Mouse (Mus musculus) Muller cell, postnatal 12 days (primary cell): ENCODE data around the gene Bmpr1a.
A peak's percentile ranks its signal among the peaks of the same experiment; 100 is the strongest.
"Not testable (repeated sequence)": the region's sequence is repeated elsewhere in the genome, so short reads cannot be mapped to it uniquely, and the experiment has no call there.

ENCODE experiments used
- DNase-seq: peaks from one replicate; pipeline ENCODE4 v3.0.0-alpha.2; 2015; ENCODE audit errors: inconsistent ontology term

Bmpr1a gene

DNA sequence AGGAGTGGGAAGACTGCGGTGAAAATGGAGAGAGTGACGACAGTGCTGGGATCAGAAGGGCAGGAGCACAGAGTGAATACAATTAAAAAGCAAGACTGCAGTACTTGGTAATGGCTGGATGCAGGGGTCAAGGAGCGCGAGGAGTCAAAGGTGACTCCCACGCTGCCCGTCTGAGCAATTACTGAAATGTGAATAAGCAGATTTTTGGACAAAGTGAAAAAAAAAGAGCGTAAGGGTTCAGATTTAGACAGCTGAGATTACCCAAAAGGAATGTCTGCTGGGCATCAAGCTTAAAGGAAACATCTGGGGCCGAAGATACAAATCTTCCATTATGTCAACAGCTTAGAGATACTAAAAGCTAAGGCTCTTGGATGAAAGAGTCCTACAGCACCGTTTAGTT, 53.3 kb downstream of the Bmpr1a start:
- no peak for DNase-seq

DNA sequence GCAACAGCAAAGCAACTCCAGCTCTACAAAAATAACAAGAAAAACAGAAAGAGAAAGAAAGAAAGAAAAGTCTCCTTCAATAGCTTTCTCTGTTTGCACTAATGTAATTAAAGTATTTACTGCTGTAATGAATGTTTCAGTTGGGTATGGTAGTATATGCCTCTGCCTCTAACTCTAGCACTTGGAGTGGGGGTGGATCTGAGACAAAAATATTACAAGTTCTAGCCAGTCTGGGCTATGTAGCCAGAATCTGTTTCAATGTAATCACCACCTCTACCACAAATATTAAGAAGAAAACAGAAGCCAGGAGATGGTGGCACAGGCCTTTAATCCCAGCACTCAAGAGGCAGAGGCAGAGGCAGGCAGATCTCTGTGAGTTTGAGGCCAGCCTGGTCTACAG, 54.7 kb downstream of the Bmpr1a start:
- DNase-seq, result no peak

DNA sequence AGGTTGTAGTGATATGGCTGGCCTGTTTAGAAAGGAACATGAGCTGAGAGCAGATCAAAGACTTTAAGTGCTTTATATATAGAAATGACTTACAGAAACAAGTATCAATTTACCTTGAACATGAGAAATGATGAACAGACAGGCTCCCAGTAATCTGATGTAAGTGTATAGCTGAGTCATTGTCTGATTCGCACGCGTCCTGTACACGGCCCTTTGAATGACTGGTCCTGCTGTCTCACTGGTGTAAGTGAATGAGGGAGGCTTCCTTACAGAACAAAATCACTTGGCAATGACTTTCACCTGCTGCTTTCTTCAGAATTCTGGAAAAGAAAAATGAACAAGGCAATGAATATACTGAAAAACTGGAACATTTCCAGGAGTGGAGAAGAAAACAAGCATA, 55.5 kb downstream of the Bmpr1a start:
- DNase-seq, result peak; percentile 20

- DNase-seq, result no peak
Measured at GRCm38 (mm10) chr14:34446624-34447023, 56.5 kb downstream of the Bmpr1a start.

- DNase-seq, result no peak
Measured at GRCm38 (mm10) chr14:34445348-34445747, 57.8 kb downstream of the Bmpr1a start.

- DNase-seq, result no peak
Measured at GRCm38 (mm10) chr14:34444924-34445323, 58.2 kb downstream of the Bmpr1a start.

GRCm38 (mm10) chr14:34444368-34444767, 58.8 kb downstream of the Bmpr1a start:
- no peak for DNase-seq

DNA sequence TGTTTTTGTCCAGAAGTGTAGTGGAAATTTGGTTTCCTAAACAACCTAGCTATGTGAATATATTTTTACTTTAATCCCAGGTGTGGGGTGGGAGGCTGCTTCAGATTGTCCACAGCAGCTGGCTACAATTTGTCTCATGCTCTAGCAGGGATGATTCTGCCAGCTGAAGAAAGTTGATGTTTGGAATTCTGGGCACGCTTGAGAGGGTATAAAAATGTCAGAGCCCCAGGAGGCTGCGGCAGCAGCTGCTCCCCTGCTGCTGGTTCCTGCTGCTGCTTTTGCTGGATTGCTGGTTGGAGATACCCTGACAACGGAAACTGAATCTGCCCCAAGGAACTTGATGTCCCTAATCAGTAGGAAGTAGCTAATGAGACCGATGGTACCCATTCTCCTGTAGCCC, 60.6 kb downstream of the Bmpr1a start:
- DNase-seq, result no peak

DNA sequence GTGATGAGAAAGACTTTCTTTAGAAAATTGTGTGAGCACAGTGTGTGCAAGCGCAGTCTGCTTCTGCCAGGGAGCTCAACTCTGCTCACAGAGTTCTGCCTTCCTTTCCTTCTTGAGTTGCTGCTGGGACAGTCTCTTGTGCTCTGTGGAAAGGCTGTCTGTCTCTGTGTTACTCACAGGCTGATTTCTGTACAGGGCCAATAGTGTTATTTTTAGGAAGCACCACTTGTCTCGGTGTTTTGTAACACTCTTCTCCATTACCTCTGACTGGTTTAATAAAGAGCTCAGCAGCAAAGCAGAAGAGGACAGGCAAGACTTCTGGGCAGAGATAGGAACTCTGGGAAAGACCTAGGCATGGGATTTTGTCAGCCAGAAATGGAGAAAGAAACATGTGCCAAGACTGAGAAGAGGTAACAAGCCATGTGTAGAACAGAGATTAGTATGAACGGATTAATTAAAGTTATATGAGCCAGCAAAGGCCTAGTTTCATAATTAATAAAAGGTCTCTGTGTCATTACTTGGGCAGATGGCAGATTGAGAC, 62.5 kb downstream of the Bmpr1a start:
- DNase-seq, result no peak

DNA sequence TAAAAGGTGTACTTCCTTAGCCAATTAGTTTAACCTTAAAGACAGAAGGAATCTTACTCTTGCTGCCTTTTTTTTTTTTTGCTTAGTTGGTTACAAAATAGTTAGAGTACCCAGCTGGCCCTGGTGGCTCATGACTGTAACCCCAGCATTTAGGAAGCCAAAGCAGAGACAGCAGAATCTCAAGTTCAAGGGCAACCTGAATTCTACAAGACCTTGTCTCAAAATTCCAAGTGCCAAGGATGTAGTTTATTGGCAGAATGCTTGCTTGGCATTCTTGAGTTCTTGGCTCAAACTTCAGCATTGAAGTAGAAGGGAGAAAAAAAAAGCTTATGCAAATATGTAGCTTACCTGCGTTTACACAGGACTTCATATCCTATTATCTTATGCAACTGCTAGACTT, 74.1 kb downstream of the Bmpr1a start:
- DNase-seq, result no peak

GRCm38 (mm10) chr14:34428274-34428673, 74.9 kb downstream of the Bmpr1a start:
- DNase-seq, result no peak

GRCm38 (mm10) chr14:34421078-34421477, 82.1 kb downstream of the Bmpr1a start:
- DNase-seq, result peak; percentile 65

DNA sequence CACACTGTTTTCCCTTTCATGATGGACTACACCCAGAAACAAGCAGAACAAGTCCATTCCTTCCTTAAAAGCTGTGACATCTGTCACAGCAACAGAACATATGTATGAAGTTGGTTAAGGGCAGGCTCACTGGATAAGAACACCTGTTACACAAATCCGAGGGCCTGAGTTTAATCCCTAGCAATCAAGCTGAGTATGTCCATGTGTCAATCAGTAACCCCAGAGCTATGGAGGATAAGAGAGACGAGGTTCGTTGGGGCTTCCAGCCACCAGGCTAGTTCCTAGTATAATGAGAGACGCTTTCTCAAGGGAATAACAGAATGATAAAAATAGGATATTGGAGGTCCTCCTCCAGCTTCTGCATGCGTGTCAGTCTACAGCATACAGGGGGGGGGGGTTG, 85.6 kb downstream of the Bmpr1a start:
- DNase-seq, result no peak

DNA sequence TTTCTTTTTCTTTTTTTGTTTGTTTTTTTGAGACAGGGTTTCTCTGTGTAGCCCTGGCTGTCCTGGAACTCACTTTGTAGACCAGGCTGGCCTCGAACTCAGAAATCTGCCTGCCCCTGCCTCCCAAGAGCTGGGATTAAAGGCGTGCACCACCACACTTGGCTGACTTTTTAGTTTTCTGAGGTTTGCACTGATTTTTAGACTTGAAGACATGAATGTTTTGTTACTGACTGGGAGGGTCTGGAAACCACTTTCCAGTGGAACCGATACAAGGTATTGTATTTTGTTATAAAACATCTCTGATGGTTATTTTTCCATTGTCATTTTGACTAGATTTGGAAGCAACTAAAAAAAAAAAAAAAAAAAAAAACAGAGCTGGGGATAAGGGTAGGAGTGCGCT, 86.2 kb downstream of the Bmpr1a start:
- DNase-seq, result not testable (repeated sequence)

- no peak for DNase-seq
Measured at GRCm38 (mm10) chr14:34412164-34412896, 90.8 kb downstream of the Bmpr1a start.

GRCm38 (mm10) chr14:34410716-34411115, 92.4 kb downstream of the Bmpr1a start:
- no peak for DNase-seq

DNA sequence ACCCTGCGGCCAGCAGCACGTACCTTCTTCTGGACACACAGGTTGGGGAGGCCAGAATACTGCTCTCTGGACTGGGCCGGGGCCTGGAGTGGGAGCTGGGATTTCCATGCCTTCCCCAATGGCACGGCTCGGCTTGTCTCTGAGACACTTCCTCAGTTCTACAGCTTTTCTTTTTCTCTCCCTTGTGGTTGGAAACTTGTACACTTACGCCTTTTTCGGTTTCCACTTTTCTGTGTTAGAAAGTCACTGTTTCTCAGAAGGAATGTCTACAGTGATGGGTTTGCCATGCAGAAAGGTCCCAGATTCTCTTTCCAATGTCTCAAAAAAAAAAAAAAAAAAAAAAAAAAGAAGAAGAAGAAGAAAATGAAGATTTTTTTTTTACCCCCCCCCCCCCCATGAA, 99.7 kb downstream of the Bmpr1a start:
- DNase-seq, result no peak

DNA sequence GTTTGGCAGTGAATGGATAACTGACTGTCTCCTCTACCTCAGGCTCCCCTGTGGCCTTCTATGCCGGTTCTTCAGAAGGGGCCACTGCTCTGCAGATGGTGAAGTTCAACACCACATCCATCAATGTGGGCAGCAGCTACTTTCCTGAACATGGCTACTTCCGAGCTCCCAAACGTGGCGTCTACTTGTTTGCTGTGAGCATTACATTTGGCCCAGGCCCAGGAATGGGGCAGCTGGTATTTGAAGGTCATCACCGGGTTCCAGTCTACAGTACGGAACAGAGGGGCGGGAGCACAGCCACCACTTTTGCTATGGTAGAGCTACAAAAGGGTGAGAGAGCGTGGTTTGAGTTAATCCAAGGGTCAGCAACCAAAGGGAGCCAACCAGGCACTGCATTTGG, 100.3 kb downstream of the Bmpr1a start:
- DNase-seq, result no peak

DNA sequence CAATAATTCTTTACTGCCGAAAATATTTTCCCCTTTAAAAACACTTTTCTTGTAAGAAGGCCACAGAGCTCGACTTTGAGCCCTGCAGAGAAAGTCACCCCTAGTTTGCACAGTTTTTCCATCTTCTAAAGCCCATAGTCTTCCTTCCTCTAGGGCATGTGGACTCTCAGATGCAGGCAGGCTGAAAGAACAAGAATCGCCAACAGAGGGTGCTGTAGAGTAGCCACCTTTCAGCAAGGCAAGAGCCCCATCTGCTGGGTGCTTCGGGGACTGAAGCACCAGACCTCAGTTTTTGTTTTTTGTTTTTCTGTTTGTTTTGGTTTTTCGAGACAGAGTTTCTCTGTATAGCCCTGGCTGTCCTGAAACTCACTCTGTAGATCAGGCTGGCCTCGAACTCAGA, 102.0 kb downstream of the Bmpr1a start:
- peak; percentile 57 for DNase-seq

DNA sequence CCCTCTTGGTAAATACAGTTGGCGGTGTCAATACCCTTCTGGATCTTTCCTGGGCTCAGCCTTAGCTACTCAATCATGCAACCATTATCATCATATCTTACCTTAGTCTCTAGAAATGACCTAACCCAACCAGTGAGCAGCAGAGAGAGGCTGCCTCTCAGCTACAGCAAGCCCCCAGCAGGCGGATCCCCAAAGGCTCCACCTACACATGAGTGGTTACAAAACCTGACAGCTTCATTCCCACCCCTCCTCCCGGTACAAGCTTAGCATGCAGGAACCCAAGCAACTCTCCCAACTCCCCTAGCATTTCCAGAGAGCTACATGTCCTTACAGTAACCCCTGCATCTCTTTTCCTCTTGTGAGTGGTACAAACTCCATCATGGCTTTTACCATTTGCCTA, 103.1 kb downstream of the Bmpr1a start:
- no peak for DNase-seq

DNA sequence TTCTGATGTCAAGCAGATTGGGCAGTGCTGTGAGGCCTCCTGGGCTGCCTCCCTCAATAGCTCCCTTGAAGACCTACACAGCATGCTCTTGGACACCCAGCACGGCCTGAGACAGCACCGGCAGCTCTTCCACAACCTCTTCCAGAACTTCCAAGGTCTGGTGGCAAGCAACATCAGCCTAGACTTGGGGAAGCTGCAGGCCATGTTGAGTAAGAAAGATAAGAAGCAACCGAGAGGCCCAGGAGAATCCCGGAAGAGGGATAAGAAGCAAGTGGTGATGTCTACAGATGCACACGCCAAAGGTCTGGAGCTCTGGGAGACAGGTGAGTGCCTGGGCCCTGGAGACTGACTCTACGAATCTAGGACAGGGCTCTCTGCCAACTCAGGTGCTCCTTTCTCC, 103.8 kb downstream of the Bmpr1a start:
- DNase-seq, result no peak

DNA sequence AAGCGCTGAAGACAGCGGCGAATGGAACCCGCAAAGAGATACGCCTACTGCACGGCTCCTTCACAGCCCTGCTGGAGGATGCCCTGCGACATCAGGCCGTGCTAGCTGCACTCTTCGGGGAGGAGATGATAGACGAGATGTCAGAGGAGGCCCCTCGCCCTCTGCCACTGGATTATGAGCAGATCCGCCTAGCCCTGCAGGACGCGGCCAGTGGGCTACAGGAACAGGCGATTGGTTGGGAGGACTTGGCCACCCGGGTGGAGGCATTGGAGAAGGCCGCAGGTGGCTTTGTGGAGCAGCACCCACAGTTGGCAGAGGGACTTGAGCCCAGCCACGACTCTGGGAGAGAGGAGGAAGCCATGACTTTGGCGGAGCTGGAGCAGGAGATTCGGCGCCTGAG, 104.2 kb downstream of the Bmpr1a start:
- no peak for DNase-seq

GRCm38 (mm10) chr14:34397871-34398270, 105.3 kb downstream of the Bmpr1a start:
- DNase-seq, result peak; percentile 36

- DNase-seq, result no peak
Measured at GRCm38 (mm10) chr14:34393295-34393694, 109.8 kb downstream of the Bmpr1a start.
